Mouse (Mus musculus) heart, adult 2 months (tissue): ENCODE measurements at regions not wholly inside any gene's neighbourhood (a gene's known extent, or its start where the extent isn't known, plus 50 kb on each side); places are given as distances from the start of the nearest gene placed in this dataset.

ENCODE experiments used
- DNase-seq, 2 experiments: peaks; one replicate each; pipeline ENCODE4 v3.0.0; 2021
- H3K27ac ChIP-seq: fragments of 200-600 bp; 2 replicates; pipeline ENCODE4 v1.8.1; 2022
- H3K27me3 ChIP-seq: fragments of 200-500 bp; 2 replicates; pipeline ENCODE4 v1.6.1; 2012; ENCODE audit warnings: mild to moderate bottlenecking, low read length, inconsistent platforms, mixed read lengths; ENCODE audit not compliant: control insufficient read depth, insufficient read depth
- H3K36me3 ChIP-seq: fragments of 200-500 bp; 2 replicates; pipeline ENCODE4 v1.6.1; 2012; ENCODE audit warnings: low read length, inconsistent platforms; ENCODE audit not compliant: control insufficient read depth, insufficient read depth
- H3K4me1 ChIP-seq: fragments of 200-500 bp; 2 replicates; pipeline ENCODE4 v1.6.1; 2011; ENCODE audit warnings: low read length; ENCODE audit not compliant: control insufficient read depth, insufficient read depth
- H3K4me3 ChIP-seq: fragments of 200-600 bp; 2 replicates; pipeline ENCODE4 v1.8.1; 2022
- H3K79me2 ChIP-seq: fragments of 200-500 bp; replicated peaks from 2 replicates; pipeline ENCODE4 v1.6.1; 2012; ENCODE audit warnings: mild to moderate bottlenecking, inconsistent platforms, low read length, moderate library complexity, mixed read lengths; ENCODE audit not compliant: control insufficient read depth, insufficient read depth
- H3K9ac ChIP-seq: fragments of 200-500 bp; 2 replicates; pipeline ENCODE4 v1.6.1; 2012; ENCODE audit warnings: low read depth, mild to moderate bottlenecking, control low read depth, inconsistent platforms, low read length, mixed read lengths
- CTCF ChIP-seq: fragments of 200-600 bp; IDR thresholded peaks from 2 replicates; pipeline ENCODE4 v1.8.1; 2022; ENCODE audit warnings: antibody characterized with exemption, mild to moderate bottlenecking, moderate library complexity
- EP300 ChIP-seq: fragments of 200-500 bp; IDR thresholded peaks from 2 replicates; pipeline ENCODE4 v1.6.1; 2011; ENCODE audit warnings: low read depth, low read length, control low read depth; ENCODE audit not compliant: insufficient read depth
- POLR2A ChIP-seq: fragments of 200-500 bp; IDR thresholded peaks from 2 replicates; pipeline ENCODE4 v1.6.1; 2011; ENCODE audit warnings: mild to moderate bottlenecking, low read depth, low read length, control low read depth; ENCODE audit not compliant: insufficient read depth
- WGBS: fragments of 180-500 bp; shearing (Covaris S2); methylation state at CpG from one replicate; pipeline ENCODE4 v1.1.7; 2018; 5-methylcytosine and 5-hydroxymethylcytosine counted together
- intact Hi-C: fragments of 180-260 bp; cut with DNase I; formaldehyde crosslinking; loops from one replicate; pipeline ENCODE4 v1.15.1; 2025

DNA sequence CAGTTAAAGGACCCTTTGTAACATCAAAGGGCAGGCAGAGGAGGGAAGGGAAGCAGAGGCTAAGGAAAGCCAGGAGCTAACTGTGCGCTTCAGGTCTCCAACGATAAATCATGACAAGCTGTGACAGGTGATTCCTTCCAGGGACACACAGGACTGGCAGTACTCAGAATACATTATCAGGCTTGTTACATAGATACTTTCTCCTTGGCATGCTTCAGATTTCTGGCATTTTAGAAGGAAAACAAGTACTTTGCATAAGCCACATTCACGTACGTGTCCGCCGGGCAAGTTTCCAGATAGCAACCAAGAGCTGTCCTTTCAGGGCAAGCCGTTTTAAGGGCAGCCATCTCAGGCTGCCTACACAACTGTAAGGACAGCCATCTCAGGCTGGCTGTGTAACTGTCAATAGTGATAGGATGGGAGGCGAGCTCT is 56.9 kb upstream of the Tgm3 start:
- intact Hi-C loops: no loop called here
- H3K4me1 ChIP-seq: no peaks in the 10 kb centered on the region
- no peaks in the 10 kb centered on the region for H3K79me2 ChIP-seq
- H3K36me3 ChIP-seq: no peaks in the 10 kb centered on the region
- H3K27ac ChIP-seq: no peak overlapping the region
- H3K4me3 ChIP-seq: no peak overlapping the region
- no peaks in the 10 kb centered on the region for H3K27me3 ChIP-seq
- H3K9ac ChIP-seq: no peak overlapping the region
- no peak for DNase-seq
- TF ChIP-seq CTCF (no peak), EP300 (no peak), POLR2A (no peak)
- WGBS: 56% methylated on average over 8 of the region's 8 CpGs

DNA sequence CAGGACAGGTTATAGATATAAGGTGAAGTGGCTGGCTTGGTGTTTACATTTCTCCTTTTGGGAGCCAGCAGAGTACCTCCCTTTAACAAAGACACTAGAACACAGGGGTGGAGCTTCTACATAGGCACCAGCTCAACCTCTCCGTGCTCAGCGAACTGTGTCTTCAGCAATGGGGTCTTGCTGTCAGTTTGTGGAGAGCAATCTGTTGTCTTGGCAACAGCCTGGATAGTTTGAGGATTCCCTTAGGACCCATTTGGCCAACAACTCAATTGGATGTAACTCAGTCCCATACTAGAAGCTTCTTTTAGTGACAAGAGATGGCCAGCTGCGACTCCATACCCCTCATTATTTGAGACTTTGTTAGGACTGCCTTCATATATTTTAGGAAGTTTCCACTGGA is 54.0 kb upstream of the Tgm3 start:
- Histone ChIP-seq H3K27me3 (no peaks in the 10 kb centered on the region), H3K27ac (no peak overlapping the region), H3K4me1 (no peaks in the 10 kb centered on the region), H3K4me3 (no peak overlapping the region), H3K36me3 (no peaks in the 10 kb centered on the region), H3K9ac (no peak overlapping the region), H3K79me2 (no peaks in the 10 kb centered on the region)
- 58% methylated on average over 3 of the region's 3 CpGs for WGBS
- intact Hi-C loops: no loop called here
- TF ChIP-seq CTCF (no peak), POLR2A (no peak), EP300 (no peak)
- DNase-seq: no peak

DNA sequence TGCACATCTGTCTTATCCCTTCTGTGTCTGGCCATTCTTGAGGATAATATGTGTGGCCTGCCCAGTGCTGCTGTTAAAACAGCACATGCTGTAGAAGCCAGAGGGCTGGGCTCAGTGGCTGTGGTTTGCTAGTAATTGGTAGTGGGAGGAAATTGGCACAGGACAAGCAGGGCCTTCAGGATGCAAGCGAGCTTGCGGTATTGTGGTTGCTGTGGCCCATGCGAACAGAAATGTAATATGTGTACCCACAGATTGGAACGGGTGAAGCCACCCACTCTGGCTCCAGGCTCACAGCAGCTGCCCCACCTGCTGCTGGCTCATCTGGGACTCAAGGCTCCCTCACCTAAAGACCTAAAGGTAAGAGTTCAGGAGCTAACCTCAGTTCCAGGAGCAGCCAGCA is 51.8 kb upstream of the Tgm3 start:
- no peaks in the 10 kb centered on the region for H3K4me1 ChIP-seq
- no peak overlapping the region for H3K4me3 ChIP-seq
- no peaks in the 10 kb centered on the region for H3K27me3 ChIP-seq
- WGBS: 92% methylated on average over 4 of the region's 4 CpGs
- no peaks in the 10 kb centered on the region for H3K79me2 ChIP-seq
- intact Hi-C loops: no loop called here
- H3K9ac ChIP-seq: no peak overlapping the region
- no peak for TF ChIP-seq EP300
- no peak for TF ChIP-seq POLR2A
- no peak for TF ChIP-seq CTCF
- no peak overlapping the region for H3K27ac ChIP-seq
- no peaks in the 10 kb centered on the region for H3K36me3 ChIP-seq
- DNase-seq: no peak

DNA sequence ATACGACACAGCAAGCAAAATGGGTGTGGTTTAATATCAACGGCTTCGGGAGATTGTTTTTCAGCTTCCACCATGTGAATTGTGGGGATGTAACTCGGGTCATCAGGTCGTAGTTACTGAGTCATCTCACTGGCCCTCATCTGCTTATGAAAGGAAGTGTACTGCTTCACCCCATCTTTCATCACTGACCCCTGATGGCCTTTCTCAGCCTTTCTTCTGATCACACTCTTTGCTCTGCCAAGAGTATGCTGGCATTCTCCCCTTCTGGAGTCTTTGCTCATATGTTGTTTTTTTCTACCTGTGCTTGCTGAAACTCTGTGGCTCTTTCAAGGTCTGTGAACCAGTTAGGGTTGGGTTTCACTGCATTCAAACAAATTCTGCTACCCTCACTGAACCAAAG is 50.6 kb upstream of the Tgm3 start:
- no peaks in the 10 kb centered on the region for H3K79me2 ChIP-seq
- no peak for DNase-seq
- no peak overlapping the region for H3K4me3 ChIP-seq
- H3K4me1 ChIP-seq: no peaks in the 10 kb centered on the region
- intact Hi-C loops: no loop called here
- H3K27me3 ChIP-seq: no peaks in the 10 kb centered on the region
- no peak overlapping the region for H3K27ac ChIP-seq
- no peaks in the 10 kb centered on the region for H3K36me3 ChIP-seq
- TF ChIP-seq CTCF (no peak), EP300 (no peak), POLR2A (no peak)
- 57% methylated on average over 5 of the region's 5 CpGs for WGBS
- no peak overlapping the region for H3K9ac ChIP-seq
